Mouse (Mus musculus): ENCODE results near the gene Cog1.

Cog1 gene

GRCm38 (mm10) chr11:113648690-113649352 is at the start of gene Cog1:
TSS of gene Cog1 (plus strand) at chr11:113649169.
- no peak for DNase-seq (ENCODE audit: low read depth, low spot score)

- DNase-seq (ENCODE audit: low read depth, low spot score): no peak
These were observed 48.3 kb upstream of the Cog1 start for GRCm38 (mm10) chr11:113600526-113601245.

GRCm38 (mm10) chr11:113601616-113602343 is 47.2 kb upstream of the Cog1 start:
- no peak for DNase-seq (ENCODE audit: low read depth, low spot score)

- no peak for DNase-seq (ENCODE audit: low read depth, low spot score)
These were observed 41.4 kb upstream of the Cog1 start for GRCm38 (mm10) chr11:113607556-113607955.

GRCm38 (mm10) chr11:113609581-113609980 is 39.4 kb upstream of the Cog1 start:
- no peak for DNase-seq (ENCODE audit: low read depth, low spot score)

GRCm38 (mm10) chr11:113610266-113610665 is 38.7 kb upstream of the Cog1 start:
- no peak for DNase-seq (ENCODE audit: low read depth, low spot score)

- DNase-seq (ENCODE audit: low read depth, low spot score): no peak
These were observed 37.8 kb upstream of the Cog1 start for GRCm38 (mm10) chr11:113611112-113611646.

DNA sequence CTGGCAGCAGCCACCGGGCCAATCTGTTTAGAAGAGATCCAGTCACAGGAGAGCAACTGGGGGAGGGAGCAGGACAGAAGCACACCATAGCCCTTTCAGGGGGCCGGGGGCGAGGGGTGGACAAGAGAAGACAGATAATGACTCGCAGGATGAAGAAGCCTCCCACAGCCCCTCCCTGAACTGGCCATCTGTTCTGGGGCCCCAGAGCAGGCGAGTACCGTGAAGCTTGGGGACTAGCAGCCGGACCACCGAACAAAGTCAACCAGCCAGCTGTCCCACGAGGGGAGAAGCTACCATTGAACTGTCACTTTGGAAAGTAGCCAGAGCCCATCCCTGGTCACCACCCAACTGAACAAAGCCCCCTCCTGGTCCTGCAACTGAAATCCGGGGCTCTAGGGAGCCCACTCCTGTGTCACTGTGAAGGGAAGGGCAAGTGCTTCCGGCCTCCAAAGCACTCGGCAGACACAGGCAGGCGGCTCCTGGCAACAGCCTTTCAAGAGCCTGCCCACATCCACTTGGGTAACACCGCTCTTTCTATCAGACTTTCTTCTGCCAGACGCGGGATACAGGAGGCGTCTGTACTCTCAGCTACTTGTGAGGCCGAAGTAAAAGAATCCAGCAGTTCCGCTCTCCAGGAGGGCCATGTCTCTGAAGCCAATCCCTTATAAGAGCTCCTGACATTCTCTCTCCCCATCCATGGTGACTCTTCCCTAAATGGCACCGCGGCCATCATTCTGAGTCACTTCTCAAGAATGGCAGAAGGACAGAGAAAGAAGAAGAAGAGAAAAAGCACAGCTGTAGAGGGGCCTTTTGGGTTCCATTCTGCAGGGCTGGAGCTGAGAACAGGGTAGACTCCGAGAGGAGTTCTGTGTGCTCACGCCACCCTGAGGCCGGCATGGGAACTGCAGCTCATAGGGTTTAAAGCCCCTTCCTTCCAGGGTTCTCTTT is 37.0 kb upstream of the Cog1 start:
- DNase-seq (ENCODE audit: low read depth, low spot score): peak; percentile 53

DNA sequence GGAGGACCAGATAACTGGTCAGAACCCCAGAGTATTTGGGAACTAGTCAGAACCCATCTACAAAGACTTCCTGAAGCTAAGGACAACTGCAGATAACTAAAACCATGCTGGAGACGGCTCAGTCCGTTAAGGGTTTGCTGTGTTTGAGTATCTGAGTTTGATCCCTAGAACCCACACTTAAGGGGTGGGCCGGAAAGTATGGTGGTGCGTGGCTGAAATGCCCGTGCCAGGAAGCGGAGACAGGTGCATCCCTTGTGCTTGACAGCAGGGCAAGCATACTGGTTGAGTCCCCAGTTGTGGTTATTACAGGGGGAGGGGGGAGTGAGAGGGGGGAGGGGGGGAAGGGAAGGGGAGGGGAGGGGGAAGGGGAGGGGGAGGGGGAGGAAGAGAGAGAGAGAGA is 34.5 kb upstream of the Cog1 start:
- no peak for DNase-seq (ENCODE audit: low read depth, low spot score)

- peak; percentile 90 for DNase-seq (ENCODE audit: low read depth, low spot score)
These were observed 31.6 kb upstream of the Cog1 start for GRCm38 (mm10) chr11:113617132-113617911.

GRCm38 (mm10) chr11:113618303-113618671 is 30.7 kb upstream of the Cog1 start:
- no peak for DNase-seq (ENCODE audit: low read depth, low spot score)

GRCm38 (mm10) chr11:113618672-113619419 is 30.1 kb upstream of the Cog1 start, which contains the start of gene Sstr2:
TSS of gene Sstr2 (plus strand) at chr11:113619342.
- DNase-seq (ENCODE audit: low read depth, low spot score): peak; percentile 78

DNA sequence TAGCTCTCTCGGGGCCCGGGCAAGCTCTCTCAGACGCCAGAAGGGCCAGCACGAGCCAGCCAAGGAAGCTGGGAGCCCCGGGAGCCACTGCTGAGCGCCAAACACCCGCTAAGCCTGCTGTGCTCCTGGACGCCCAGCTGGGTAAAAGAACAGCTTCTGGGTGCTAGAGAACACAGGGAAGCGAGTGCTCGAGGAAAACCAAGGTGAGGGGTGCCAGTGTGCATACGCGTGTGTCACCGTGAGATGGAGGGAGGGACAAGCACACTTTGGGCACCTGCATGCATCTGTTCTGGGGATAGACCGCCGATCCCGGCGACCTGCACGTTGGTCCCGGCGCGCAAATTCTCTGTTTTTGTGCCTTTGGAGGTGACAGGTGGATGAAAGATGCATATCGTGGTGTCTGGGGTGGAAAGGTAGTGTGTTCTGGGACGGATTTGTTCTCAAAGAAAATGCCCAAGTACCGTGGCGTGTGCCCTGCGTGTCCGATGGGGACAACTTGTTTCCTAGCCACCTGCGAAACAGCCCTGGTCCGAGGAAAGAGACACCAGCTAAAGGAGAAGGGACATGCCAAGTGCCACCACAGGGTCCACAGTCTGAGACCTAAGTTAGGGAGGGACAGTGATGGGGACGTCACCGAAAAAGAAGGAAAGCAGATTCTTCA is 29.4 kb upstream of the Cog1 start:
- no peak for DNase-seq (ENCODE audit: low read depth, low spot score)

DNA sequence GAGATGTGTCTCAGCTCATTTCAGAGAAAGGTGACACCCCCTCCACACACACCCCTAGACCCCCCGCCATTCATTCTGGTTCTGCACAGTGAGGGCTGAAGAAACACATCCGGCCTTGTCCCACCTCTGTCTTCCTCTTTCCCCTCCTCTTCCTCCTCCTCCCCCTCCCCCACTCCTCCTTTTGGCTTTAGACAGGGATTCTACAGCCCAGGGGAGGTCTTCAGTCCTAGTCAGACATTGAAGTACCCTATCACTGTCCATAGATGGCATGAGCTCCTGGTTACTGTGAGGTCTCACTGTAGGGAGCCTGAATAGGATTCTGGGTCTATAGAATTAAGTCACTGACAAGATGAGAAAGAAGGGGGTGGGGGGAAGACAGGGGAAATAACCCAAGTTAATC is 28.0 kb upstream of the Cog1 start:
- no peak for DNase-seq (ENCODE audit: low read depth, low spot score)

DNA sequence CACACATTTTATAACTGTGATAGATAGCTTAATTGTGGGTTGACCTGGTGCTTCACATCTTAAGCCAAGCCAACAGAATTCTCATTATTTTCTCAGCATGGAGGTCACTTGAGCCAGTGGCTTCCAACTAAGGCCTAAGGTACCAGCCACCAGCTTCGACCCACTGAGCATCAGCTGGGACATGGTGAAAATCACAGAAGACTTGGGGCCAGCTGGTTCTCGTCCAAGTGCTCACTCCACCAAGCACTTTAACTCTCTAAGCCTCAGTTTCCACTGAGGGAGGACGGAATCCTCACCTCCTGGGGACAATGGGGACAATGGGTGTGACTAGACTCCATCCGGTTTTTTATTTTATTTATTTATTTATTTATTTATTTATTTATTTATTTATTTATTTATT is 26.9 kb upstream of the Cog1 start:
- DNase-seq (ENCODE audit: low read depth, low spot score): no peak

DNA sequence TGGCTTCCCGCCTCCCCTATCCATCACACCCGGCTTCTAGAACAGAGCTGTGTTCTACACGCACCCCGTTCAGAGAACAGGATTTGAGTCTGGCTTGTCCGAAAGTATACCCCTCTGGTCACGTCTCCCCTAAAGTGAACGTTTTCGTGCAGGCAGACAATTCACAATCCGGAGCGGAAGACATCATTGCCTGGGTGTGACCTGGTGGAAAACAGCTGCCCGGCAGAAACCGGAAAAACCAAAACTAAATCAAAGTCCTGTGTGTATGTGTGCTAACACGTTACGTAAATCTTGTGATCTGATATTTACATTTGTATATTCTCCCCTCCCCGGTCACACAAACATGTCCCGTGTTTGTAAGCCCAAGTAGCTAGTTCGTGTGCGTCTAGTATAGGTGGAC is 23.5 kb upstream of the Cog1 start:
- DNase-seq (ENCODE audit: low read depth, low spot score): no peak

- DNase-seq (ENCODE audit: low read depth, low spot score): peak; percentile 55
These were observed 21.2 kb upstream of the Cog1 start for GRCm38 (mm10) chr11:113627785-113628184.

GRCm38 (mm10) chr11:113630642-113631041 is 18.3 kb upstream of the Cog1 start:
- peak; percentile 27 for DNase-seq (ENCODE audit: low read depth, low spot score)

- DNase-seq (ENCODE audit: low read depth, low spot score): no peak
These were observed 17.7 kb upstream of the Cog1 start for GRCm38 (mm10) chr11:113631302-113631701.

All from A20 (cell line).